Mouse (Mus musculus) hindbrain, embryonic 10.5 days (tissue): ENCODE results near the gene Ifne. TPM values are rescaled to one million over a fixed set of nuclear protein-coding genes. Genes with fewer than 3 reads are reported as not detected.
"Not testable (repeated sequence)": the region's sequence is repeated elsewhere in the genome, so short reads cannot be mapped to it uniquely, and the experiment has no call there.

Source experiments
- DNase-seq: peaks from one replicate; pipeline ENCODE4 v3.0.0-alpha.2; 2017; ENCODE audit warnings: low spot score
- H3K27ac ChIP-seq: fragments of 300-500 bp; sonication (generic); 2 replicates; pipeline ENCODE4 v1.5.1; 2016; ENCODE audit warnings: mild to moderate bottlenecking, moderate library complexity
- H3K27me3 ChIP-seq: fragments of 300-500 bp; sonication (generic); 2 replicates; pipeline ENCODE4 v1.6.1; 2016; ENCODE audit warnings: mild to moderate bottlenecking; ENCODE audit not compliant: poor library complexity, insufficient read depth, severe bottlenecking
- H3K36me3 ChIP-seq: fragments of 300-500 bp; sonication (generic); 2 replicates; pipeline ENCODE4 v1.6.1; 2016; ENCODE audit warnings: mild to moderate bottlenecking, moderate library complexity
- H3K4me1 ChIP-seq: fragments of 300-500 bp; sonication (generic); replicated peaks from 2 replicates; pipeline ENCODE4 v1.6.1; 2016; ENCODE audit warnings: mild to moderate bottlenecking
- H3K4me3 ChIP-seq: fragments of 300-500 bp; sonication (generic); 2 replicates; pipeline ENCODE4 v1.5.1; 2016; ENCODE audit warnings: mild to moderate bottlenecking, moderate library complexity
- H3K9me3 ChIP-seq: fragments of 300-500 bp; sonication (generic); 2 replicates; pipeline ENCODE4 v1.6.1; 2016; ENCODE audit warnings: mild to moderate bottlenecking, moderate library complexity
- WGBS: fragments of 180-500 bp; shearing (Covaris S2); methylation state at CpG from one replicate; pipeline ENCODE4 v1.1.7; 2016; 5-methylcytosine and 5-hydroxymethylcytosine counted together
- microRNA counts: library from miRNA; unstranded; fragments of <30 nt; microRNA quantifications from one replicate; lab custom pipeline; 2017
- polyA plus RNA-seq: library from polyadenylated mRNA; unstranded; fragments of >200 nt; fragmentation: Nextera tagmentation; extraction: Ambion mirVana; gene quantifications from 2 replicates; pipeline ENCODE4 v1.2.1, GENCODE M21; 2016

Ifne gene
- polyA plus RNA-seq, 1 experiment from 2014 or later: not detected

DNA sequence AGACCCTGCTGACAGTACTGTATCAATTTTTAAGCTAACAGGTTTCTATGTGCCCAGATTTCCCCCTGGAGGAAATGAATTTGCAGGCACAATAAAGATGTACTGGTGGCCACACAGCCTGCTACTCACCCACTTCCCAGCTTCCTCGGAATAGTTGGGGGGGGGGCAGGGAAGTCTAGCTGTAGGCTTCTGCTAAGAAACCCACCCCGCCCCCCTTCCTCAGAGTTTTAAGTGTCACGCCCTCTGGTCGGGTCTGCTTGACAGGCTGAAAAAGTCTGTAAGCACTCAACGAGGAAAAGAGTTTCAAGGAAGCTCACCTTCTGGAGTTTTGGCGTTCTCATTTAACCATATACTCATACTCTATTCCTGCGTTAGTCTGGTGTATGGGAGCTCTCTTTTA is 16.7 kb downstream of the Ifne start:
- H3K4me1 ChIP-seq: peaks cover 20% of the 10 kb centered on the region
- no peak overlapping the region for H3K27ac ChIP-seq
- H3K9me3 ChIP-seq: no peaks in the 10 kb centered on the region
- peaks cover 32% of the 10 kb centered on the region for H3K27me3 ChIP-seq
- H3K4me3 ChIP-seq: no peak overlapping the region
- no peak for DNase-seq
- no peaks in the 10 kb centered on the region for H3K36me3 ChIP-seq
- 4% methylated on average over 7 of the region's 7 CpGs for WGBS

DNA sequence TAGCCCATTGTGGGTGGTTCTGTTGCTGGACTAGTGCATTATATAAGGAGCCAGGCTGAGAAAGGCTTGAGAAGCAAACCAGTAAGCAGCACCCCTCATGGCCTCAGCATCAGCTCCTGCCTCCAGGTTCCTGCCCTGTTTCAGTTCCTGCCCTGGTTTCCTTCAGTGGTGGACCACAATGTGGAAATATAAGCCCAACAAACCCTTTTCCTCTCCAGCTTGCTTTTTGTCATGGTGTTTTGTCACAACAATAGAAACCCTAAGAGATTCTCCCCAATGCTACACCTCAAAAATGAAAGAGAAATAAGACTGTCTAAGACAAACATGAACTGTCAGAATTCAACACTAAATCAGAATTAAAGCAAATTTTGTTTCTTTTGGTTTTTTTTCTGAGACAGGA is 20.8 kb downstream of the Ifne start:
- DNase-seq: no peak
- Histone ChIP-seq H3K36me3 (no peaks in the 10 kb centered on the region), H3K27ac (no peak overlapping the region), H3K27me3 (peaks cover 13% of the 10 kb centered on the region), H3K9me3 (no peaks in the 10 kb centered on the region), H3K4me3 (no peak overlapping the region), H3K4me1 (peaks cover 9% of the 10 kb centered on the region)

DNA sequence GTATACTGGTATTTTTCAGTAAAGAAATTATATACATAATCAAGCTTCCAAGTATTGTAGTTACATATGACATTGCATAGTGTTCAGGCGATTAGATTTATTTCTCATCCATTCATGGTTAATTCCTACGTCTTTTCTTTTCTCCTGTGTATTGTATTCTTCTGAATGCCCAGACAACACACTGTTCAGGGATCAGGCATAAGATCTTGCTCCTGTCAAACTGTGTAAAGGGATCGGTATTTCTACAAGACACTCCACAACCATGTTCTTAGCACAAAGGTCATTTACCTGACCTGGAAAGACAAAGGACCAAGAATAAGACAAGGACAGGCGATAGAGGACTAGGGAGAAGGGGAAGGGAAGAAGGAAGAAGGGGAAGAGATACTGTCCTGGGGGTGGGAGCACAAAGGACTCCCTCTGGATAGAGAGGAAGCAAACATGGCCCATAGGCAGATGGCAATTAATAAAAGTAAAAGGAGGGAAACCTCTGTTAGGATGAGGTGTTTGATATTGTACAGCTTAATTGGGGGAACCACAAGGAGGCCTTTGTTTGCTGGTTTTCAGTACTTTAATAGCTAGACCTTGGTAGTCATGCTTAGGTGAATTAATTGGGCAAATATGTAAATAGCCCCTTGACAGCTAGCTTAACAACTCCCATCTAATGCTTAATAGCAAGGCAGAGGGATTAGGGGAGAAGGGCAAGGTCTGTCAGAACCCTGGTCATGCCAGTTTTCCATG is 28.8 kb downstream of the Ifne start:
- H3K9me3 ChIP-seq: no peaks in the 10 kb centered on the region
- no peak for DNase-seq
- WGBS: 32% methylated on average over 4 of the region's 4 CpGs
- no peaks in the 10 kb centered on the region for H3K27me3 ChIP-seq
- no peak overlapping the region for H3K27ac ChIP-seq
- H3K4me3 ChIP-seq: no peak overlapping the region
- H3K36me3 ChIP-seq: no peaks in the 10 kb centered on the region
- peaks cover 6% of the 10 kb centered on the region; the same call in 1 of the 2 replicates for H3K4me1 ChIP-seq

DNA sequence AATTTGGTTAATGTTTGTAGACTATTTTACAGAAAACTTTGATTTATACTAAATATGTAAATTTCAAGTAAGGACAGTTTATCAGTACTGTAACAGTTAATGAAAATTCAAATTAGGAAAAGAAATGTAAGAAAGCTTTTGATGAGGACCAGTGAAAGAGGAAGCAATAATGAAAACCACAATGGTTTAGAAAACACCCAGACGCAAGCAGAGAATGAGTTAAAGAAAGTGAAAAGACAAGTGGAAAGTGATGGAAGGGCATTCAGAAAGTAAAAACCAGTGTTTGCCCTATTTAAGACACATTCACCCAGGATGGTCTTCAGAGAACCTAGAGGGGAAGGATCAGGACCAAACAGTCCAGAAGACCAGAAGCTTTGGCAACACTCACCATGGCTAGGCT is 30.3 kb downstream of the Ifne start, which contains the start of gene Ifna1:
Gene Ifna1 (plus strand): TSS at position 390 of the 400 bp plus-strand sequence.
- no peaks in the 10 kb centered on the region for H3K9me3 ChIP-seq
- 78% methylated on average over 1 of the region's 1 CpGs for WGBS

DNA sequence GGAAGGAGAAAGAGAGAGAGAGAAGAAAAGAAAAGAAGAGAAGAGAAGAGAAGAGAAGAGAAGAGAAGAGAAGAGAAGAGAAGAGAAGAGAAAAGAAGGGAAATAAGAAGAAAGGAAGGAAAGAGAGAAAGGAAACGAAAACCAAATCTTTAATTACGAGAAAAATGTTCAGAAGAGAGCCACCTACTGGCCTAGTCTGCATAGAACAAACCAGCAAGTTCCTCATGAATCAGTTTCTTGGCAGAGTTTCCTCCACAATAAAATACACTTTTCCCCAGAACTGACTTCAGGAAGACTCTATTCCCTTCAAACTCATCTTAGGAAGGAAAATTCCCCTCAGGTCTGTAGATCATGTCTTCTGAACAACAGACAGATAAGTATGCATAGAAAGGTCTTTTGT is 34.7 kb downstream of the Ifne start:
- no peak overlapping the region for H3K4me3 ChIP-seq
- H3K4me1 ChIP-seq: no peaks in the 10 kb centered on the region
- no peaks in the 10 kb centered on the region for H3K36me3 ChIP-seq
- H3K27ac ChIP-seq: no peak overlapping the region
- no peaks in the 10 kb centered on the region for H3K9me3 ChIP-seq
- no peak for DNase-seq
- 49% methylated on average over 2 of the region's 2 CpGs for WGBS
- no peaks in the 10 kb centered on the region for H3K27me3 ChIP-seq

More for the DNA sequence above, 30.3 kb downstream of the Ifne start, which contains the start of gene Ifna1:
- Histone ChIP-seq H3K27me3 (no peaks in the 10 kb centered on the region), H3K27ac (no peak within 1 kb of the TSS), H3K36me3 (no peaks in the 10 kb centered on the region), H3K4me3 (no peak within 1 kb of the TSS), H3K4me1 (peaks cover 6% of the 10 kb centered on the region; the same call in 1 of the 2 replicates)
- DNase-seq: no peak

DNA sequence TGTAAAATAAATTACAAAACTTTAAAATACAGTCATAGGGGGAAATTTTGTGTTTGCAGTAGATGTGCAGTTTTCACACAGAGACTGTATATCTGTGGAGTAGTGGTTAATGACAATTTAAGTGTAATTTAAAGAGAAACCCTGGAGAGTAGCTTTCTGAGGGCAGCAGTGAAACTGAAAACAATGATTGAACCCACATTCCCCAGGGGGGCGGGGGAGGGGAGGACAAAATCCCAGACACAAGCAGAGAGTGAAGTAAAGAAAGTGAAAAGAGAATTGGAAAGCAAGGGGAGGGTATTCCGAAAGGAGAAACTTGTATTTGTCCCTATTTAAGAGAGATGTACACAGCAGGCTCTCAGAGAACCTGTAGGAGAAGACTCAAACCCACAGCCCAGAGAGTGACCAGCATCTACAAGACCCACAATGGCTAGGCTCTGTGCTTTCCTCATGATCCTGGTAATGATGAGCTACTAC is 38.5 kb downstream of the Ifne start, which contains the start of gene Ifna4:
Gene Ifna4 (plus strand): TSS at position 424 of the 474 bp plus-strand sequence.
- DNase-seq: no peak
- Histone ChIP-seq H3K4me3 (no peak within 1 kb of the TSS), H3K27me3 (no peaks in the 10 kb centered on the region), H3K4me1 (no peaks in the 10 kb centered on the region), H3K36me3 (no peaks in the 10 kb centered on the region), H3K27ac (no peak within 1 kb of the TSS), H3K9me3 (no peaks in the 10 kb centered on the region)
- WGBS: 45% methylated on average over 2 of the region's 2 CpGs

DNA sequence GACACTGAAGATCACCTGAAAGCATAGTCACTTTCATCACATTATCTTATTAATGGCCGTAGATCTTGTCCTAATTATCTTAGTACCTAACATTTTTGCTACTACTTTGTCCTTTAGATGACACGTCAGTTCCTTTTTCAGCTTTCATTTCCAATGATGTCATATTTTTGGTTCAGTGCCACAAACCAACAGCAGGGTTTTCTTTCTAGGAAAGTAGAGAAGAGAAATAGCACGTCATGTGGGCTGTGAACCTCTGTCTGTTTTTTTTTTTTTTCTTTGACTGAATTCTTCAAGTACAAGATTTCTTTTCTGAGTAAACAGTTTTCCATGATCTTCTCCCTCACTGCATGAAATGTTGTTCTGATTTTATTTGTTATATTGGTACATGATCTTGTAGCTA is 39.9 kb downstream of the Ifne start:
- Histone ChIP-seq H3K4me1 (no peaks in the 10 kb centered on the region), H3K27me3 (no peaks in the 10 kb centered on the region), H3K27ac (no peak overlapping the region), H3K4me3 (no peak overlapping the region), H3K9me3 (no peaks in the 10 kb centered on the region), H3K36me3 (no peaks in the 10 kb centered on the region)
- no peak for DNase-seq
- WGBS: 84% methylated on average over 3 of the region's 3 CpGs

DNA sequence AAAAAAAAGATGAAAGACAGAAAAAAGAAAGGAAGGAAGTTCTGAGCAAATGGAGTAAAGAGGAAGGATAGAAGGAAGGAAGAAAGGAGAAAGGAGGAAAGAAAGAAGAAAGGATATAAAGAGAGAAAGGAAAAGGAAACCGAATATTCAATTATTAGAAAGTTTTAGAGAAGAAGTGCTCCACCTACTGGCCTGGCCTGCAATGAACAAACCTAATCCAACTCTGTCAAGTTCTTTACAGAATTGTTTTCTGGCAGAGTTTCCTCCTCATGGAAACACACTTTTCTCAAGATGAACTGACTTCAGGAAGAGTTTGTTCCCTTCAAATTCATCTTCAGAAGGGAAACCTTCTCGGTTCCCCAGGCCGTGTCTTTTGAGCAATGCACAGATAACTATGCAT is 41.2 kb downstream of the Ifne start:
- Histone ChIP-seq H3K27ac (no peak overlapping the region), H3K4me3 (no peak overlapping the region), H3K9me3 (no peaks in the 10 kb centered on the region), H3K36me3 (no peaks in the 10 kb centered on the region), H3K27me3 (no peaks in the 10 kb centered on the region), H3K4me1 (no peaks in the 10 kb centered on the region)
- 42% methylated on average over 3 of the region's 3 CpGs for WGBS
- DNase-seq: no peak

DNA sequence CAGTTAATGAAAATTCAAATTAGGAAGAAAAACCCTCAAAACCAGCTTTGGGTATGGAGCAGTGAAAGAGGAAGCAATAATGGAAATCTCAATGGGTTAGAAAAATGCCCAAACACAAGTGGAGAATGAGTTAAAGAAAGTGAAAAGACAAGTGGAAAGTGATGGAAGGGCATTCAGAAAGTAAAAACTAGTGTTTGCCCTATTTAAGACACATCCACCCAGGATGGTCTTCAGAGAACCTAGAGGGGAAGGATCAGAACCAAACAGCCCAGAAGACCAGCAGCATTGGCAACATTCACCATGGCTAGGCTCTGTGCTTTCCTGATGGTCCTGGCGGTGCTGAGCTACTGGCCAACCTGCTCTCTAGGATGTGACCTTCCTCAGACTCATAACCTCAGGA is 44.8 kb downstream of the Ifne start, which contains the start of gene Ifna5:
Gene Ifna5 (plus strand): TSS at position 301 of the 400 bp plus-strand sequence.
- not testable (repeated sequence) for H3K36me3 ChIP-seq, H3K4me3 ChIP-seq, H3K4me1 ChIP-seq, H3K27ac ChIP-seq, H3K9me3 ChIP-seq, H3K27me3 ChIP-seq, DNase-seq
- 74% methylated on average over 1 of the region's 1 CpGs for WGBS

DNA sequence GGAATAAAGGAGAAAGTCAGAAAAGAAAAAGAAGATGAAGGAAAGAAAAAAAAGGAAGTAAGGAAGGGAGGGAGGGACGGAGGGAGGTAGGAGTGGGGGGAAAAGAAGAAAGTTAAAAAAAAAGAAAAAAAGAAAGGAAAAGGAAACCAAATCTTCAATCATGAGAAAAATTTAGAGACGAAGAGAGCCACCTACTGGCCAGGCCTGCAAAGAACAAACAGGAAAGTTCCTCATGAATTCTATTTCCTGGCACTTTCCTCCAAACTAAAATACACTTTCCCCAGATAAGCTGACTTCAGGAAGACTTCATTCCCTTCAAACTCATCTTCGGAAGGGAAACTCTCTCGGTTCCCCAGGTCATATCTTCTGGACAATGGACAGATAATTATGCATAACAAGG is 49.5 kb downstream of the Ifne start:
- 24% methylated on average over 4 of the region's 4 CpGs for WGBS
- Histone ChIP-seq H3K27me3 (no peaks in the 10 kb centered on the region), H3K4me1 (no peaks in the 10 kb centered on the region), H3K9me3 (no peaks in the 10 kb centered on the region), H3K27ac (no peak overlapping the region), H3K36me3 (no peaks in the 10 kb centered on the region), H3K4me3 (no peak overlapping the region)
- no peak for DNase-seq

MicroRNA genes within 50 kb of the gene (microRNA counts, 519-probe panel; counts per million panel counts)
- 1,255 counts per million, percentile 77 among the panel's probes with 10 or more counts for microRNA mmu-miR-31 (lab: Ali Mortazavi, UCI)

Other genes starting within 250 kb of the Ifne start
- not detected in 2 replicates for gene C87499, start 245.8 kb downstream of the Ifne start, polyA plus RNA-seq
- gene Ifna13, start 235.7 kb downstream of the Ifne start, polyA plus RNA-seq: not detected in 2 replicates
- gene Ifna16, start 203.3 kb downstream of the Ifne start, polyA plus RNA-seq: not detected in 2 replicates
- gene Ifna2, start 196.3 kb downstream of the Ifne start, polyA plus RNA-seq: not detected in 2 replicates
- not detected in 2 replicates for gene Ifnab, start 188.8 kb downstream of the Ifne start, polyA plus RNA-seq
- 0.68 and 1.3 TPM in 2 replicates for gene Gm26566, start 158.4 kb downstream of the Ifne start, polyA plus RNA-seq
- 74.4 and 90.5 TPM in 2 replicates for gene Klhl9, start 157.7 kb downstream of the Ifne start, polyA plus RNA-seq
- not detected in 2 replicates for gene Gm13271, start 125.3 kb downstream of the Ifne start, polyA plus RNA-seq
- gene Gm13283, start 120.1 kb downstream of the Ifne start, polyA plus RNA-seq: 0.34 TPM in 1 of 2 replicates, not detected in the other
- gene Gm13290, start 106.4 kb downstream of the Ifne start, polyA plus RNA-seq: 0.22 TPM in 1 of 2 replicates, not detected in the other
- not detected in 2 replicates for gene Gm13289, start 103.3 kb downstream of the Ifne start, polyA plus RNA-seq
- not detected in 2 replicates for gene Gm13272, start 100.4 kb downstream of the Ifne start, polyA plus RNA-seq
- 0.31 TPM in 1 of 2 replicates, not detected in the other for gene Ifnz, start 98.1 kb downstream of the Ifne start, polyA plus RNA-seq
- not detected in 2 replicates for gene Gm13276, start 94.5 kb downstream of the Ifne start, polyA plus RNA-seq
- not detected in 2 replicates for gene Gm13277, start 91.6 kb downstream of the Ifne start, polyA plus RNA-seq
- gene Gm13278, start 88.7 kb downstream of the Ifne start, polyA plus RNA-seq: not detected in 2 replicates
- gene Gm13275, start 85.7 kb downstream of the Ifne start, polyA plus RNA-seq: not detected in 2 replicates
- not detected in 2 replicates for gene Gm13279, start 82.8 kb downstream of the Ifne start, polyA plus RNA-seq
- 0.10 and 0.40 TPM in 2 replicates for gene Gm13285, start 80.5 kb downstream of the Ifne start, polyA plus RNA-seq
- not detected in 2 replicates for gene Gm13287, start 76.9 kb downstream of the Ifne start, polyA plus RNA-seq
- not detected in 2 replicates for gene Gm13288, start 74.7 kb downstream of the Ifne start, polyA plus RNA-seq
- gene Ifna7, start 64.0 kb downstream of the Ifne start, polyA plus RNA-seq: not detected in 2 replicates
- gene Ifna11, start 60.2 kb downstream of the Ifne start, polyA plus RNA-seq: not detected in 2 replicates
- not detected in 2 replicates for gene Ifna6, start 52.8 kb downstream of the Ifne start, polyA plus RNA-seq
- gene Ifna5, start 44.7 kb downstream of the Ifne start, polyA plus RNA-seq: not detected in 2 replicates
- gene Ifna4, start 38.3 kb downstream of the Ifne start, polyA plus RNA-seq: not detected in 2 replicates
- not detected in 2 replicates for gene Ifna1, start 30.1 kb downstream of the Ifne start, polyA plus RNA-seq